10 mouse cellular contexts compared by ENCODE assay signal in the genomic region with DNA sequence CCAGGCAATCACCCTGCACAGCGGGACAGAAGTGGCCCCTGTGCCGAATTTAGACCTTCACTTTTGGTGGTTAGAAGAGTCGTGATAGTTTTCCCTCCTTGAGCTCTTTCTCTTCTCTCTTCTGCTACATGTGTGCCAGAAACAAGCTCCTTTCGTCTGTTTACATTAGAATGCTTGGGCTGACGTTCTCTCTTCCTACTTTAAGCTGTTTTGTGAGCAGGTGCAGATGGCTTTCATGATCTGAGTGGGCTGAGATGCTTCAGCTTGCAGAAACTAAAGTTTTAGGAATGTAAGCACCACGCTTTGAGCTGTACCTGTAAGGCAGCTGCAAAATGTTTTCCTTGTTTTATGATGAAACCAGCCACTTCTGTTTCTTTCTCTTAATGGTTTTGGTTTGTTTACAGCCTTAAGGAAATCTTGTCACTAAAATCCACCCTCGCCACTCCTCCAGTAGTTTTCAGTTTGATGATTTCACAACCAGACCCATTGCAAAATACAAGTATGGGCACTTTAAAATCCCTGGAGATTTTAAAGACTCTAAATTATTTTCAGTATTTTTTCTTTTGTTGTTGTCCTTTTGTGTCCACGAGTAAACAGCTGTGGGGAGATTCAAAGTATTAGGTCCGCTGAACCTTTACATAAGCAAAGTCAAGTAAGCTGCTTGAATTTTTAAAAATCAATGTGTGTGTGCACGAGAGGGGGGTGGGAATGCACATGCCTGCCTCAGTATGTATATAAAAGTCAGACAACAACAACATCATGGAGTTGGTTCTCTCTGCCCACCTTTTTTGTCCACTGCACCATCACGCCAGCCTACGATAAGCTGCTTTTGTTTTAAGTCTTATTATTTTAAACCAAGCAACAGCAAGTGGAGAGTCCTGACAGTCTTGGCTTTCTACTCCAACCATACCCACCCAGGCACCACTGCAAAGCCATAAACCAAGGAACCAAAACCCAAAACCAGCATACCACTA. TPM values are rescaled to one million over a fixed set of nuclear protein-coding genes. Genes with fewer than 3 reads are reported as not detected.
A peak's percentile ranks its signal among the peaks of the same experiment; 100 is the strongest.
DNase-seq lines count a peak whose midpoint lies in the region; ATAC-seq and TF ChIP-seq lines count a peak whose summit lies in the region.
"Had no signal": no experiment of that assay in that cellular context is flagged by ENCODE, and none has a peak within 500 bp of the region (broad histone marks: within the 10 kb centered on the region; RNA-seq: fewer than 3 reads in every experiment).

No protein-coding gene starts in this region.

- H3K27me3 ChIP-seq in kidney, adult 2 months (replicated peaks; ENCODE audit: control insufficient read depth, insufficient read depth, low read length) = no peaks in the 10 kb centered on the region
- H3K27me3 ChIP-seq in limb, embryonic 15.5 days = no peaks in the 10 kb centered on the region

- peaks cover 4% of the 10 kb centered on the region; the same call in 1 of the 2 replicates for H3K4me1 ChIP-seq in kidney, adult 2 months (ENCODE audit: control insufficient read depth, insufficient read depth, low read length)
- peaks cover 17% of the 10 kb centered on the region for H3K4me1 ChIP-seq in limb, embryonic 15.5 days

- no peak for DNase-seq in kidney, adult 2 months
- DNase-seq in kidney, postnatal 4 days = no peak
- peak; percentile 37 for DNase-seq in 416B (ENCODE audit: low read depth)
- DNase-seq in adipocyte (ENCODE audit: low spot score) = peak; percentile 84
- no peak for DNase-seq in adrenal gland, postnatal 36 days
- no peak for DNase-seq in yolk sac, embryonic 10.5 days (ENCODE audit: low spot score)

- no peak for TF ChIP-seq POLR2A in kidney, adult 2 months (IDR thresholded peaks at IDR 0.05; ENCODE audit: low read depth, low read length)

- TF ChIP-seq CTCF in kidney, adult 2 months (conservative IDR thresholded peaks at IDR 0.05; ENCODE audit: insufficient read depth, insufficient read length, low read depth, low read length) = no peak

- H3K27ac ChIP-seq in kidney, adult 2 months (ENCODE audit: insufficient read depth, low read depth, low read length) = peak overlapping the region; percentile 20; the same call in 1 of the 2 replicates
- peak overlapping the region; percentile 11; the same call in 1 of the 2 replicates for H3K27ac ChIP-seq in limb, embryonic 15.5 days

- H3K4me3 ChIP-seq in kidney, adult 2 months (ENCODE audit: insufficient read depth, low read depth, low read length) = no peak overlapping the region
- H3K4me3 ChIP-seq in limb, embryonic 15.5 days = no peak overlapping the region

- 54% methylated on average over 12 of the region's 12 CpGs for WGBS in kidney, adult 2 months
- WGBS in limb, embryonic 15.5 days = 43% methylated on average over 12 of the region's 12 CpGs

- no peak for ATAC-seq in limb, embryonic 15.5 days (ENCODE audit: insufficient number of reproducible peaks, low FRiP score, low TSS enrichment, low read depth)
- no peak for ATAC-seq in erythroid progenitor cell, adult 5-6 weeks (replicated peaks; ENCODE audit: low FRiP score, poor library complexity, severe bottlenecking)

- no peaks in the 10 kb centered on the region for H3K9me3 ChIP-seq in limb, embryonic 15.5 days

- no peak overlapping the region for H3K9ac ChIP-seq in limb, embryonic 15.5 days

- peak overlapping the region; percentile 12; the same call in 1 of the 2 replicates for H3K4me2 ChIP-seq in limb, embryonic 15.5 days

- no peaks in the 10 kb centered on the region for H3K36me3 ChIP-seq in kidney, adult 2 months (ENCODE audit: control insufficient read depth, insufficient read depth, low read length)
- H3K36me3 ChIP-seq in limb, embryonic 15.5 days = no peaks in the 10 kb centered on the region

RNA-seq across cellular contexts. Expression of gene Gm17571, which starts 38.0 kb away (rescaled TPM):
- not detected in 2 replicates for polyA plus RNA-seq in kidney, adult 2 months (2012; rRNA removed)
- not detected in 2 replicates for polyA plus RNA-seq in limb, embryonic 15.5 days (2015; fragmentation: Nextera tagmentation; extraction: Ambion mirVana)
- not detected for total RNA-seq in adrenal gland, postnatal 36 days (2021)
- total RNA-seq in erythroid progenitor cell, adult 5-6 weeks (2015; ENCODE audit: low replicate concordance) = not detected in 2 replicates
- not detected in 2 replicates for total RNA-seq in erythroid progenitor cell, adult 5-6 weeks (2017; ENCODE audit: low replicate concordance)
- total RNA-seq: left cerebral cortex, adult 8-10 months had no signal
- polyA plus RNA-seq: neural tube, embryonic 14.5 days had no signal

Comparison
In these comparisons a context has a peak if more than half of its experiments do, and no peak if none do; other contexts are left out.
1. DNase-seq: peak in 416B (single experiment) and adipocyte (single experiment); none in kidney, adult 2 months (single experiment), kidney, postnatal 4 days (0 of 2), adrenal gland, postnatal 36 days (0 of 2) and yolk sac, embryonic 10.5 days (single experiment).